Mouse (Mus musculus) erythroblast, embryonic 14.5 days (primary cell): ENCODE data around the gene Derl2.

Experiments used
- GATA1 ChIP-seq: IDR thresholded peaks from 2 replicates; pipeline ENCODE4 v1.6.1; 2012; ENCODE audit warnings: low read length, inconsistent platforms, mixed read lengths
- TAL1 ChIP-seq: IDR thresholded peaks from 3 replicates; pipeline ENCODE4 v1.6.1; 2012; ENCODE audit warnings: low read length, inconsistent platforms, mixed read lengths

DNA sequence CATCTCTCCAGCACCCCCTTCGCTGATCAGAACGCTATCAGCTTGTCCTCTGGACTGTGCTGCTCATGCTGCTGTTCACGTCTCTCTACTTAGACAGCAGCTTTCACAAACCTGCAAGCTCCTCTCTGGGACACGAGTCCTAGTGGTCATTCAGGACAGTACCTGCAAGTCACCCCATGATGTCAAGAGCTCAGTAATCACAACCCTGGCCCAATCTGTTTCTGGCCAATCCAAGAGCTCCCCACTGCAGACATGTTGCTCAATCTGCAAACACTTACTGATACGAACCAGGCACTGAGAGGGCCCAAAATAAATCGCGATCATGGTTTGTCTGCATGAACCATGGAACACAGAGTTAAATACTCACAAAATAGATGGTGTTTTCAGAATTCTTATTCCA is 6.9 kb downstream of the Derl2 start:
- no peak for TF ChIP-seq GATA1
- TF ChIP-seq TAL1 = no peak
